Mouse (Mus musculus) forebrain, embryonic 14.5 days (tissue): Measurements from ENCODE around the gene Apol6. TPM values are rescaled to one million over a fixed set of nuclear protein-coding genes. Genes with fewer than 3 reads are reported as not detected.

Experiments used
- ATAC-seq: fragments of 200-750 bp; cut with Nextera tagmentation; 2 replicates; pipeline ENCODE4 v1.8.0; 2017; ENCODE audit warnings: mild to moderate bottlenecking, moderate library complexity
- DNase-seq: peaks from one replicate; pipeline ENCODE4 v3.0.0-alpha.2; 2015; ENCODE audit warnings: low spot score
- H3K27ac ChIP-seq: fragments of 300-500 bp; sonication (generic); 2 replicates; pipeline ENCODE4 v1.5.1; 2014; ENCODE audit warnings: low read depth, mild to moderate bottlenecking, control low read depth, low read length, moderate library complexity
- H3K27me3 ChIP-seq: fragments of 300-500 bp; sonication (generic); replicated peaks from 2 replicates; pipeline ENCODE4 v1.6.1; 2014; ENCODE audit warnings: low read length, control low read depth, mixed read lengths; ENCODE audit not compliant: control insufficient read depth, insufficient read depth
- H3K36me3 ChIP-seq: fragments of 300-500 bp; sonication (generic); 2 replicates; pipeline ENCODE4 v1.6.1; 2014; ENCODE audit warnings: low read length, control low read depth; ENCODE audit not compliant: control insufficient read depth, insufficient read depth
- H3K4me1 ChIP-seq: fragments of 300-500 bp; sonication (generic); 2 replicates; pipeline ENCODE4 v1.6.1; 2014; ENCODE audit warnings: antibody characterized with exemption, low read length, control low read depth; ENCODE audit not compliant: control insufficient read depth, insufficient read depth
- H3K4me2 ChIP-seq: fragments of 300-500 bp; sonication (generic); 2 replicates; pipeline ENCODE4 v1.6.1; 2014; ENCODE audit warnings: mild to moderate bottlenecking, control low read depth, low read length
- H3K4me3 ChIP-seq: fragments of 300-500 bp; sonication (generic); 2 replicates; pipeline ENCODE4 v1.5.1; 2014; ENCODE audit warnings: low read depth, low read length, control low read depth
- H3K9ac ChIP-seq: fragments of 300-500 bp; sonication (generic); 2 replicates; pipeline ENCODE4 v1.6.1; 2014; ENCODE audit warnings: mild to moderate bottlenecking, low read length, control low read depth, moderate library complexity
- H3K9me3 ChIP-seq: fragments of 300-500 bp; sonication (generic); replicated peaks from 2 replicates; pipeline ENCODE4 v1.6.1; 2016; ENCODE audit warnings: low read length, control low read depth, mixed read lengths; ENCODE audit not compliant: control insufficient read depth
- WGBS: fragments of 180-500 bp; shearing (Covaris S2); extraction: QIAGEN DNeasy Blood & Tissue Kit; methylation state at CpG from one replicate; pipeline ENCODE4 v1.1.7; 2014; 5-methylcytosine and 5-hydroxymethylcytosine counted together
- polyA plus RNA-seq: library from polyadenylated mRNA; unstranded; fragments of >200 nt; fragmentation: Nextera tagmentation; extraction: Ambion mirVana; gene quantifications from 2 replicates; pipeline ENCODE4 v1.2.1, GENCODE M21; 2014

Apol6 gene
- polyA plus RNA-seq, 1 experiment from 2014 or later, result not detected

- 91% methylated on average over 5 of the region's 5 CpGs for WGBS
- H3K27ac ChIP-seq, result no peak overlapping the region
- H3K27me3 ChIP-seq, result no peaks in the 10 kb centered on the region
- no peak overlapping the region for H3K4me3 ChIP-seq
- ATAC-seq (no peak), DNase-seq (no peak)
- H3K9me3 ChIP-seq, result no peaks in the 10 kb centered on the region
- peaks cover 74% of the 10 kb centered on the region for H3K36me3 ChIP-seq
- no peaks in the 10 kb centered on the region for H3K4me1 ChIP-seq
- H3K9ac ChIP-seq, result no peak overlapping the region
- H3K4me2 ChIP-seq, result no peak overlapping the region
These were observed 36.9 kb downstream of the Apol6 start for GRCm38 (mm10) chr15:77081454-77081853.

GRCm38 (mm10) chr15:77085818-77086217, 41.3 kb downstream of the Apol6 start:
- Histone ChIP-seq H3K4me2 (no peak overlapping the region), H3K27ac (no peak overlapping the region), H3K27me3 (no peaks in the 10 kb centered on the region), H3K36me3 (peaks cover 75% of the 10 kb centered on the region), H3K4me1 (no peaks in the 10 kb centered on the region), H3K9me3 (no peaks in the 10 kb centered on the region), H3K9ac (no peak overlapping the region), H3K4me3 (no peak overlapping the region)
- no peak for ATAC-seq
- 87% methylated on average over 7 of the region's 7 CpGs for WGBS
- no peak for DNase-seq

- Histone ChIP-seq H3K9me3 (no peaks in the 10 kb centered on the region), H3K36me3 (peaks cover 74% of the 10 kb centered on the region), H3K4me2 (no peak overlapping the region), H3K27me3 (no peaks in the 10 kb centered on the region), H3K4me1 (no peaks in the 10 kb centered on the region), H3K4me3 (no peak overlapping the region), H3K27ac (no peak overlapping the region), H3K9ac (no peak overlapping the region)
- DNase-seq (no peak), ATAC-seq (no peak)
- 100% methylated on average over 1 of the region's 1 CpGs for WGBS
These were observed 42.0 kb downstream of the Apol6 start for GRCm38 (mm10) chr15:77086488-77086887.

- Histone ChIP-seq H3K4me3 (no peak overlapping the region), H3K9ac (no peak overlapping the region), H3K36me3 (peaks cover 72% of the 10 kb centered on the region), H3K27me3 (no peaks in the 10 kb centered on the region), H3K4me1 (no peaks in the 10 kb centered on the region), H3K9me3 (no peaks in the 10 kb centered on the region), H3K27ac (no peak overlapping the region), H3K4me2 (no peak overlapping the region)
- ATAC-seq, result no peak
- no peak for DNase-seq
- 80% methylated on average over 11 of the region's 11 CpGs for WGBS
These were observed 44.7 kb downstream of the Apol6 start for GRCm38 (mm10) chr15:77089249-77089648.

- H3K4me2 ChIP-seq, result no peak overlapping the region
- H3K4me3 ChIP-seq, result no peak overlapping the region
- 88% methylated on average over 5 of the region's 5 CpGs for WGBS
- H3K9ac ChIP-seq, result no peak overlapping the region
- DNase-seq (no peak), ATAC-seq (no peak)
- H3K27ac ChIP-seq, result no peak overlapping the region
- peaks cover 67% of the 10 kb centered on the region for H3K36me3 ChIP-seq
- H3K9me3 ChIP-seq, result no peaks in the 10 kb centered on the region
- H3K4me1 ChIP-seq, result no peaks in the 10 kb centered on the region
- H3K27me3 ChIP-seq, result no peaks in the 10 kb centered on the region
These were observed 46.0 kb downstream of the Apol6 start for GRCm38 (mm10) chr15:77090531-77090930.

- H3K4me3 ChIP-seq, result no peak overlapping the region
- no peak for DNase-seq
- H3K36me3 ChIP-seq, result peaks cover 70% of the 10 kb centered on the region
- H3K27ac ChIP-seq, result no peak overlapping the region
- no peaks in the 10 kb centered on the region for H3K4me1 ChIP-seq
- no peak for ATAC-seq
- H3K27me3 ChIP-seq, result no peaks in the 10 kb centered on the region
- H3K4me2 ChIP-seq, result no peak overlapping the region
- H3K9ac ChIP-seq, result no peak overlapping the region
- no peaks in the 10 kb centered on the region for H3K9me3 ChIP-seq
- WGBS, result 76% methylated on average over 4 of the region's 4 CpGs
These were observed 46.9 kb downstream of the Apol6 start for GRCm38 (mm10) chr15:77091394-77091793.

- H3K27me3 ChIP-seq, result no peaks in the 10 kb centered on the region
- H3K4me1 ChIP-seq, result no peaks in the 10 kb centered on the region
- no peak overlapping the region for H3K27ac ChIP-seq
- 96% methylated on average over 13 of the region's 13 CpGs for WGBS
- ATAC-seq, result no peak
- H3K9me3 ChIP-seq, result no peaks in the 10 kb centered on the region
- H3K36me3 ChIP-seq, result peaks cover 76% of the 10 kb centered on the region
- DNase-seq, result no peak
- no peak overlapping the region for H3K4me2 ChIP-seq
- H3K9ac ChIP-seq, result no peak overlapping the region
- no peak overlapping the region for H3K4me3 ChIP-seq
These were observed 49.9 kb downstream of the Apol6 start for GRCm38 (mm10) chr15:77094431-77094830.

- 96% methylated on average over 1 of the region's 1 CpGs for WGBS
- H3K36me3 ChIP-seq, result peaks cover 76% of the 10 kb centered on the region
These were observed 50.7 kb downstream of the Apol6 start for GRCm38 (mm10) chr15:77095216-77095615.

GRCm38 (mm10) chr15:77097358-77097757, 52.8 kb downstream of the Apol6 start:
- no peak overlapping the region for H3K9ac ChIP-seq
- no peaks in the 10 kb centered on the region for H3K27me3 ChIP-seq
- peaks cover 73% of the 10 kb centered on the region for H3K36me3 ChIP-seq
- H3K4me3 ChIP-seq, result no peak overlapping the region
- H3K9me3 ChIP-seq, result no peaks in the 10 kb centered on the region
- 83% methylated on average over 6 of the region's 6 CpGs for WGBS
- ATAC-seq (no peak), DNase-seq (no peak)
- H3K27ac ChIP-seq, result no peak overlapping the region
- H3K4me2 ChIP-seq, result no peak overlapping the region
- no peaks in the 10 kb centered on the region for H3K4me1 ChIP-seq

More at GRCm38 (mm10) chr15:77095216-77095615, 50.7 kb downstream of the Apol6 start:
- H3K4me2 ChIP-seq, result no peak overlapping the region
- H3K4me1 ChIP-seq, result no peaks in the 10 kb centered on the region
- no peaks in the 10 kb centered on the region for H3K27me3 ChIP-seq
- H3K9ac ChIP-seq, result no peak overlapping the region
- DNase-seq (no peak), ATAC-seq (no peak)
- no peak overlapping the region for H3K4me3 ChIP-seq
- H3K9me3 ChIP-seq, result no peaks in the 10 kb centered on the region
- no peak overlapping the region for H3K27ac ChIP-seq
